Mouse (Mus musculus) inflammation-experienced regulatory T-cells, adult 6 months (primary cell): ENCODE data around the gene Mcu. TPM values are rescaled to one million over a fixed set of nuclear protein-coding genes. Genes with fewer than 3 reads are reported as not detected.

ENCODE experiments used
- ATAC-seq: one replicate; pipeline ENCODE4 v1.8.0; 2017
- polyA plus RNA-seq, 3 experiments: library from polyadenylated mRNA; unstranded; fragments of 100-300 nt; shearing (Covaris generic); gene quantifications; one replicate each; pipeline ENCODE4 v1.2.1; 2017

Gene Mcu
- 10 to 100 TPM; 20.2 to 36.2 (median 30.8) TPM for polyA plus RNA-seq

DNA sequence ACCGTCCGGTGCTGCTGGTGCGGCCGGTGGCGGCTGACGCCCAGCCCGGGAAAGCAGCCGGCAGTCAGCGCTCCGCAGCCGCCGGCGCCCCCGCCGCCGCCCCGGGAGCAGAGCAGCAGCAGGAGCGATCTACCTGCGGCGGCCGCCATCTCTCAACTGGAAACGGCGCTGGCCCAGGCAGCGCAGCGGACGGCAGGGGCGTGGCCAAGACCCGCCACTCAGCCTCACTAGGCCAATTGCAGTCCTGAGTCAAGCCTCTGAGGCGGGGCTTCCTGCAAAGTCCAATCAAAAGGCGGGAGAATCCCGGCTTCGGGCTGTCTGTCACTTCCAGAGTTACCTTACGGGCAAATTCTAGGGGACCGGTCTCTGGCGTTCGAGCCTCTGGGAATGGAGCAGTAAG is at the start of gene Mcu:
Gene Mcu, minus strand, starts transcription at position 171 of the 400 bp plus-strand sequence.
- ATAC-seq, result peak; percentile 95

DNA sequence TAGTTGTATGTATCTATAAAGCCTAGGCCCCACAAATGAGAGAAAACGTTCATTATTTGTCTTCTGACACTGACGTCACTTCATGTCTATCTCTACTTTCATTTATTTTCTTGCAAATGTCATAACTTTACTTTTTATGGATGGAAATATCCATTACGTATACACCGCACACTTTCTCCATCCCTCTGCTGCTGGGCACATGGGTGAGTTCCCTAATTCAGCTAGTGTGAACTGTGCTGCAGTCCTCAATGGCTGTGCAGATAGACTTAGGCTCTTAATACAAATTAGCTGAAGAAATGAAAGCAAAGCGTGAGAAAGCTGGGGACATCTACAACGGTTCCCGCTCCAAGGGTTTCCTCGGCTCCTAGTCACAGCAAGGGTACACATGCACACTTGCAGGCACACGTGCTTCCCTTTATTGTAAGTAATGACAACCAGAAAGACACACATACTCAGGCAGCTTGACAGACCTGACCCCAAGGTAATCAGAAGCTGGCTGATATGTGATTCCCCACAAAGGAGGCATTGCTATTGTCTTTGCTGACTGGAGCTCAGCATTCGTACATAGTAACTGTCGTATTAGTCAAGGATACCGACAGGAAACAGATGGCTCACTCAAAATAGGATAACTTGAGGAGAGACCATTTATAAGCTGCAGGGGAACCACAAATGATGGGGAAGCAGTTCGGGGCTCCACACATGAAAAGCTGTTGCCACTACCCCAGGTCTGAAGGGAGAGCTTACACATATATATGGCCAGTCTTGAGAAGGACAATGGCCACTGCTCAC is 49.2 kb upstream of the Mcu start:
- ATAC-seq, result no peak

DNA sequence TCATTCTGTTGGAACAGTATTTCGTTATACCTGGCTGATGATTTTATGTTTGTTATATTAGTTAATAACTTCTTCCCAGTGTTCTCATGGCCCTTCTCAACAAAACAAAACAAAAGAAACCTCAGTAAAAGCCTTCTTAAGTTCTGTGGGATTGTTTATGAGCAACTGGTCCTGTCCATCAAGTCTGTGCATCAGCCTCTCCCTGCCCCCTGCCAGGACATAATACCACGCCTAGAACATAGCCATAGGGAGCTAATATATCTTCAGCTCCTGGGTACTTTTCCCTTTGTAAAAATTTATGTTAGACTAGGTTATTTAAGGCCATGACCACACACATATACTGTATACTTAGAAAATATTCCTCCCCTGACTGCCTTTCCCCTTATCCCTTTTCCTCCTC is 48.3 kb upstream of the Mcu start:
- ATAC-seq, result no peak

DNA sequence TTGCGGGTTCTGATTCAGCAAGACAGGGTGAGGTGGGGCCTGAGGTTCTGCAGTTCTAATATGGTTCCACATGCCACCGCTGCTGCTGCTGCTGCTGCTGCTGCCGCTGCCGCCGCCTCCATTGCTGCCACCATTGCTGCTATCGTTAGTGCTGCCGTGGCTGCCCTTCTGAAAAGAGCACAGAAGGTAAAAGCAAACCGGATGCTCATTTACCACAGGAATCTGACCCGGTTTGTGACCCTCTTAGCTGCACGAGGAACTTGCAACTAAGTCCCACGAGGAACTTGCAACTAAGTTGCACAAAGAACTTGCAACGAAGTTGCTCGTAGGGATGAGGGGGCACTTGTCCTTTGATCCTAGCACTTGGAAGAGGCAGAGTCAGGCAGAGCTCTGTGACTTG is 40.3 kb upstream of the Mcu start:
- no peak for ATAC-seq

DNA sequence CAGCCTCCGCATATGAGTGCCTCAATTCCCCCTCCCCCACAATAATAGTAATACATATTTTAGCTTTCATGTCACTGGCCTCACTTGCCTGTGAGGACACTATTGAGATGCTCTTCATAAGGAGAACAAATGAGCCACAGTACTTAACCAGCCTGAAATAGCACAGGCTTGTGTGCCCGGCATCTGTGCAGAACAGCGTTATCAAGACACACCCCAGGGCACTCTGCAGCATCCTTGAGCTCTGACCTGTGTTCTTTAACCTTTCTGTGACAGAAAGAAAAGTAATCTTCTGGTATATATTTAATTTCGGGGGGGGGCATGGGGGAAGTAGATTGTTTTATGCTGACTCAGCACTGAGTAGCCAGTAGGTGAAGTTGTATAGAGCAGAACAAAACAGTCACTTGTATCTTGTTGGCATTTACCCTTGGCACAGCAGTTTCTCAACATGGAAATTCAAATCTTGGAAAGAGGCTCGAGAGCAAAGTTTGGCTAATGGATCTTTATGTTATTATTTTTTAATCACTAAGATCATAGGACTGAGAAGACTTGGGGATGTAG is 30.4 kb upstream of the Mcu start:
- no peak for ATAC-seq

DNA sequence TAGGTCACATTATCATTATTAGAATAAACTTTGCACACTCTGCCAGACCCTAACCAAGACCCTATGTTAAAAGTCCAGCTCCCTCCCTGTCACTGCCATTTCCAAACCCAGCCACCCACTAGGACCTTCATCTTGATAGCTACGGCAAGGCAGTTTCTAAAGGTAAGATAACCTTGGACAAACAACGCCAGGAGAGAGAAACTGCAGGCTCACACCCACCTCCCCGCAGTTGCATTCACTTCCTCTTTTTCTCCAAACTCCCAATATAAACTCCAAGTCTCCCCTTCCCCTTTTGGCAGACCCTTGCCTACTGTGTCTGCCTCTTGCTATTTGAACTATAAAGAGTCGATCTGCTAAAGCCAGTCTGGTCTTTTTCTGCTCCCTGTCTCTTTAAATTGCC is 28.7 kb upstream of the Mcu start:
- no peak for ATAC-seq

DNA sequence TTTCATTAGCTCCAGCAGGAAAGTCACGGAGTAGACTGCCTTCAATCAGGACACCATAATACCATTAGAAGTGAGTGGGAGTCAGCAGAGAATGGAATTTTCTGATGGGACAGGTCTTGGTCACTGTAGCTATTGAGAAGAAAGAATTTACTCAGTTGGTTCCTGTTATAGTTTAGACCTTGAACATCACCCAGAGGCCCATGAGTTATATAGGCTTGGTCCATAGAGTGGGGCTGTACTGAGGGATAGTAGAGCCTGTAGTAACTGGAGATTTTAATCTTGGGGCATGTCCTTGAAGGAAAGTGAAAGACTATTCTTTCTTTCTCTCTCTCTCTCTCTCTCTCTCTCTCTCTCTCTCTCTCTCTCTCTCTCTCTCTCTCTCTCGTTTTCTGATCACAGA is 28.2 kb upstream of the Mcu start:
- no peak for ATAC-seq

DNA sequence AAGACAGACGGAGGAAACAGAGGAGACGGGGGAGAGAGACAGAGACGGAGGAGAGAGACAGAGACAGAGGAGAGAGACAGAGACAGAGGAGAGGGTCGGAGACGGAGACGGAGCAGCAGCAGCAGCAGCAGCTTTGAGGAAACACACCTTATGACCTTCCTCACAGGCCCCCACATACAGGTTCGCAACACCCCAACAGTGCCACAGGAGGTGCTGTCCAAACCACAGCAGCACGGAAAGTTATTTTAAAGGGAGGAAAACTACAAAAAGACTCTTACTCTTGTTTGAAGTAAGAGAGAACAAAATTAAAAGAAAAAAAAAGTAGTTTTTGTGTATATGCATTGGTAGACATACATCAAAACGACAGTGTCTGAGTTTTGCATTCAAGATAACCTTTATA is 27.2 kb upstream of the Mcu start:
- peak; percentile 75 for ATAC-seq

DNA sequence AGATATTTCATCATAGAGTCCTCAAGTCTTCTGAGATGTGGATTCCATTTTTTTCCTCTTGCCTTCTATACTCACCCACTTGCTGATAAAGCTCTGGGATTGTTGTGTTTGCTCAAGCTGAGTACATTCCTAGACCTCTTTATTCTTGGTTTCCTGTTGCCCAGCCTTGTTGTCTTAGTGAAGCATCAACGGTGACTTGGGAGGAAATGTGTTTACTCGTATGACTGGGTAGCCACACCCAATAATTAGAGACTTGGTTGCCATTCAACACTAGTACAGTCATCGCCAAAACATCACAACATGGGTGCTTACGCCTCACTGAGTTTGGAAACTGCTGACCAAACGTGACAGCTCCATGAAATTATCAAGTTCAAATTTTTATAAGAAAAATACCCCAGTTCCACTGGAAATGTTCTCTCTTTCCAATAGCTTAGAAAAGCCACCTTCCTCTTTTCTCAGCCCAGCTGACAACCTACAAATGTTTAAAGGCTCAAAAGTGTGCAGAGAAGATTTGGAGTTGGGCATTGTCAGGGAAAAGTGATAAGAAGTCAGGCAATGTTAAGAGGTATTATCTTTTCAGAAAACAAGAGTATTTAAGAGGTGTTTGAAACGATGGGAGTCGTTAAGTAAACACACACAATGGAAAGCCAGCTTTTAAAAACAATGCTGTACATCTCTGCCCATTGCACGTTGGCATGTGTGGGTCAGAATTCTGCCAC is 26.3 kb upstream of the Mcu start:
- ATAC-seq, result peak; percentile 64

DNA sequence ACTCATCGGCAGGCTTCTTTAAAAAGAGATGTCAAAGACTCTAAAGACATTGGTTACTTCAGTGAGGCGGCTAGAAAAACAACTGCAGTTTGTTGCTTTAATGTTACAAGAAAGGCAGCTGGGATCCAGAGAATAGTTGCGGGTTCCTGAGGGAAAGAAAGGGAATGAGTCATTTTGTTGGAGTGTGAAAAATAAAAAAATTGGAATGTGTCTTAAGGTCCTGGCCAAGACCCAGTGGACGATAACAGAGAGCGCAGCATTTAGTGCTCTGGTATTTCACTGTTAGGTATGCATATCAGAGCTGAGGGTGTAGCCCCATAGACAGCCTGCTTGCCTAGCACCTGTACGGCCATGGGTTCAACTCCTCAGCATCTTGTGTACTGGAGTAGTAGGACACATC is 22.1 kb upstream of the Mcu start:
- ATAC-seq, result no peak

DNA sequence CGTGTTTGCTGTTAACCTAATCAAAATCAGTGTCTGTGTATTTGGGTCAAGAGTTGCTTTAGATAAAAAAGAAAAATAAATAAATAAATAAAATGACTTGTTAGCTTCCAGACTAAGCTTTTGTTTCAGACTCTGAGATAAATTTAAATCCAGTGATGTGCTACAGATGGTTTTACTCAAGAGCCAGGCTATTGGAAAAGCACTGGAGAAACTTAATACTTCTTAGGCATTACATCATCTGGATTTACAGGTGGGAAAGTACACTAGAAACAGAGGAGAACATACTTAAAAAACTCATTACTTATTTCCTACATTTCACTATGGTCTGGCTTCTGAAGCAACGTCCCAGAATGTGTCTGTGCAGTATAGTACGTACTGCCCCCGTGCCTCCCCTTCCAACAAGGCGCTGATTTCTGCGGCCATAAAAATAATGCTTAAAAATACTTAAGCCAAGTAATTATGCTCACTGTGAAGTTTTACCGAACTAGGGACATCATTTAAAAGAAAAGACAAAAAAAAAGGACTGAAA is 21.2 kb upstream of the Mcu start:
- ATAC-seq, result no peak

DNA sequence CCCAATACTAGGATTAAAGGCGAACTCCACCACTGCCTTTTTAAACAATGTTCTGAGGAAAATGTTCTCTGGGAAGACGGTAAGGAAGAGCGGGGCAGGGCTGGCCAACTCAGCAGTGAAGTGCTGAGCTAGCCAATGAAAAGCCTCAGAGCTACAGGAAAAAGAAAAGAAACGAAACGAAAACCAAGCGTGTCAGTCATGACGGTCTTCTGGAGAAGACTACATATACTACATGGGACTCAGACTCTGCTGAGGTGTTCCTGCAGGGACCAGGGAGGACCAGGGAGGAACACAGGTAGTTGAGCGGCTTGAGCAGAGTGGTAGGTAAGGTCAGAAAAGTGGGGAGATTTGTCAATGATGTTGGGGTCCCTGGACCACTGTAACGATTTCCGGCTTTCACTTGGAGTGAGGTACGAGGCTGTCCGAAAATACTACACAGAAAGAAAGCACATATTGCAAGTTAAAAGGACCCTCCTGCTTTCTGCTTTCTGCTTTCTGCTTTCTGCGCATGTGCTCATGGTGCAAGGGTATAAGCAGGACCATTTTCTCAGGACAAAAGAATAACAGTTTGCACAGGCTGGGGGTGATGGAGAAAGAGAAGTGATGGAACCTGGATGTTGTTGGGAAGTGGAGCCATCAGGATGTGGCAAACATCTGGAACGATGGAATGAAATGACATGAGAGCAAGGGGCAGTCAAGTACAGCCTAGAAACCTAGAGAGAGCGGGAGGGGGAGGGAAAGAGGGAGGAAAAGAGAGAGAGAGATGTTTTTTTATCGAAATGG is 20.4 kb upstream of the Mcu start:
- ATAC-seq, result peak; percentile 95

DNA sequence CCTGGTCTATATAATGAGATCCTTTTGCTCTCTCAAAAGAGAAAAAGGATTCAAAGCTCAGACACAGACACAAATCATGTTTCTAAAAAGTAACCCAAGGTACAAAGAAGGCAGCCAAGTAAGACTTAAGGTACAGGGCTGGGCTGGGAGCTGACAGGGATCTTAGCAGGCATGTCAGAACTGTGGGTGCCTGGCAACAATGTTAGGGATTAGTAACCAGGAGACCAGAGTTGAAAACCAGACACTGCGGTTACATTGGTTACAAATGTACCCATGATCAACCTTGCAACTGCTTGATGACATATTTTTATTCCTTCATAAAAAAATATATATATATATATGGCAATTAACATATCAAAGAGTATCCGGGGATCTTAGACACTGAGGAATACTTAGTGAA is 19.6 kb upstream of the Mcu start:
- ATAC-seq, result no peak

DNA sequence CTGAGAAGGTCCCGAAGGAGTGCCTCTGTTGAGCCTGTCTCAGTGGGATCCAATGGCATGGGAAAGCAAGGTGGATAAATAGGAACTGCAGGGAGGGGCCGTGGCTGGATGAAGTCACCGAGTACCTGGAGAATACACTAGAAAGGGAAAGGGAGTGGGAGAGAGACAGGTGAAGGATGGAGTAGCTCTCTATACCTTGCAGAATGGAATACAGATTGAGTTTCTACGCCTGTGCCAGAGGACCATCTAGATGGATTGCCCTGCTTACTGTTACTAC is 13.0 kb upstream of the Mcu start:
- ATAC-seq, result no peak

DNA sequence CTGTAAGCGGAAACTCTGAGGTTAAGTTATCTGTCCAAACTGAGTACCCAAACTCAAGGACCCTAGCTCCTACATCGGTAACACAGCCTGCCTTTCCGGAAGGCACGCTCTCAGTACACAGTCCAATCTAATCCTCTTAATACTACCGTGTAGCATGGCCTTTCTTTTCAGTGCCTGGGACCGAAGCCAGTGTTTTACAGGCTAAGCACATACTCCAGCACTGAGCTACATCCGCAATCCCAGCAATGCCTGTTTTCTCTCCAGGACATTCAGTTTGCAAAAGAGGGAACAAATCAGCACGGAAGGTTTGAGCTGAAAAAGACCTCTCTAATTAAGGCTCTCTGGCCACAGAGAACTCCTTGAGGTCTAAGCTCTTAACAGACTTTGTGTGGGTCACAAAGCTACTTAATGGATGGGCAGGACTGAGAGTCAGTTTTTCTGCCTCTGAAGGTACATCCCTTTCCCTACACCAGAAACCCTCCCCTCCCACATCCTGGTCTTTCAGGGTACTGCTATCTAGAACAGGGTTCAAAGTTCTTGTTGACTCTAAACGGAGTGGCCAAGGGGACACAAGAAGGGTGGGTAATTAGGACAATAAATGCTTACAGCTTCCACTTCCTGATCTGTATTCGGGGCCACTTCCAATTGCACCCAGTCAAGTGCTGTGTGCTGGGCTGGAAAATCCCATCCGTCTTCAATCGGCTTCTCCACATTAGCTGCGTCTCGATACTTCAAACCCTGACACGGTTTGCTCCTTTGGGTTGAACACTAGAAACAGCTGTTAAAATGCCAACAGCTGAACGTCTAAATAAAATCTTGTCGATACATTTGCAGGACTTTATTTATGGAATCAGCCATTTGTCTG is 12.4 kb upstream of the Mcu start:
- no peak for ATAC-seq

DNA sequence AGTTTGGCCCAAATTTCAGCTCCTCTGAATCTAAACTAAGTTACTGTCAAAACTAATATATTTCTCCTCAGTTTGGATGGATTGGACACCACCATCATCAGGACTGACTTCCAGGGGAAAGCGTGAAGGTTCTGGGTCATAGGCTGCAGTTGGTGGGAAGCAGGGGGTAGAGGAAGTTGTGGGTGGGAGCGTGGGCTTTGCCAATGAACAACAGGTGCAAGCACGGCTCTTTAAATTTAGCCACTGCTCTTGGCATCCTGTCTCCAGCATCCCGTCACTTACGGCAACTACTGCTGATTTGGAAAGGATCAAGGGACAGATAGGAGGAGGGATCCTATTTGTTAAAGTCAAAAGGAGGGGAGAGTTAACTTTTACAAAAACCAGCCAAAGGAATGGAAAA is 7.0 kb upstream of the Mcu start:
- ATAC-seq, result no peak

DNA sequence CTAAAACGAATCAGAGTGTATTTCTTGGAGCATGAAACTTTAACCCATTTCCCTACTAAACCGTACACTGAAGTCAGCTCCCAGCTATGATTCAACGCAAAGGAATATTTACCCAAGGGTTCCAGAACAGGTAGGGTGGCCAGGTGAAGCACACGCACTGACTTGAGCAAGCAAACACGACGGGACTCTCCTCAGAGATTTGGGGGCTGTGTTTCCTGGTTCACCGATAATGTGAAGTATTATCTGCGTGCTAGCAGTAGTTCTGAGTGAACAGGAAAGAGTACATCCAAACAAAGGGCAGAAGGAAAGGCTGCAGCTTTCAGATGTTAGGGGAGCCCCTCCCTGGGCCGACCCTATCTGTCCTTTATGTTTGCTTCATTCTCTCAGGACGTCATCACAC is 4.9 kb upstream of the Mcu start:
- ATAC-seq, result no peak

DNA sequence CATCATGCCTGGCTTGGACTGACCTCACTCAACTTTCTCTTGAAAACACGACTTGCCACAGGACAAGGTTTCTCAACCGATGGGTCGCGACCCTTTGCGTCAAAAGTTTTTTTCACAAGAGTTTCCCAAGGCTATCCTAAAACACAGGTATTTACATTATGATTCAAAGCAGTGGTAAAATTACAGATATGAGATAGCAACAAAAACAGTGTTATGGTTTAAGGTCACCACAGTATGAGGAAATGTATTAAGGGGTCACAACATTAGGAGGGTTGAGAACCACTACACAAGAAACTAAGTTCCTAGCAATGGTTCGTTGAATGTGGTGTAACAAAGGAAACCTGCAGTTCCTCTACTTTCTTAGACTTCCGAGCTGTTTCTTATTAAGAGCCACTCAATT is 1.3 kb upstream of the Mcu start:
- no peak for ATAC-seq

DNA sequence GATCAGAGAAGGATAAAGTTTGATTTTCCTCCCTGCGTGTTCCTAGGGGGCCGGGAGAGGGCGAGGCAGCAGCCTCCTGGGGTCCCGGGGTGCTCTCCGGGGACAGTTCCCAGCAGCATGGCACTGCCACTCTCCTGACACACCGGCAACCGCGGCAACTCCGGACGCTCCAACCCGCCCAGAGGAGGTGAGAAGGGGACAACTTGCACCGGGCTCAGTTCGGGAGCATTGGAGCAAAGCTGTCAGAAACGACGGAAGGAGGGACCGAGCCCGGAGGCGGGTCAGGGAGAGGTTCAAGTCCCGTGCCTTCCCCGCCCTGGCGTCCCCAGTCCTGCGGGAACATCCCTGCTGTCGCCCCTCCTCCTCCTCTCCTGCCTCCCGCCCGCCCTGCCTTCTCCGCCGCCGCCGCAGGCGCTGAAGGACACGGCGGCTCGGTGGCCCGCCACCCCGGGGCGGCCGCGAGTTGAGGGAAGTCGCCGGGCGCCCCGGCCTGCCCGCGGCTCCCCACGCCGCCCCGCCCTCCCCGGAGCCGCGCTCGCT is 441 bp downstream of the Mcu start, which contains the start of gene Gm10322:
Gene Gm10322, plus strand, starts transcription at position 83 of the 540 bp plus-strand sequence.
- peak; percentile 33 for ATAC-seq

DNA sequence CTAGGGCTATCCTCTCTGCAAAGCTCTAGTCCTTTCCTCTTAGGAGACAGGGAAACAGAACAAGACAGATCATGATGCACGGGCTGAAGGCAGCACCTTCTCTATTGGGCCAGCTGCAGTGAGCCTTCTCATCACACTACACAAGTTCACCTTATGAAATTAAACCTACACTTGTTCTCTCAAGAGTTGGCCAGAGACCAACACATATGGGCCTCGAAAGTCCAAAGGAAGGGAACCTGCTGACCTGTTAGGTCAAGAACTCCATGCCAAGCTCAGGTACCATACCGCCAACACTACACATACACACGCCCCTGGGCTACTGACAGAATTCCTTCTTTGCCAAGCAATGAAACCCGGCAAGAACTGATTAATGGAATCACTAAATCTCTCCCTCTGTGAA is 1.1 kb downstream of the Mcu start:
- ATAC-seq, result no peak

DNA sequence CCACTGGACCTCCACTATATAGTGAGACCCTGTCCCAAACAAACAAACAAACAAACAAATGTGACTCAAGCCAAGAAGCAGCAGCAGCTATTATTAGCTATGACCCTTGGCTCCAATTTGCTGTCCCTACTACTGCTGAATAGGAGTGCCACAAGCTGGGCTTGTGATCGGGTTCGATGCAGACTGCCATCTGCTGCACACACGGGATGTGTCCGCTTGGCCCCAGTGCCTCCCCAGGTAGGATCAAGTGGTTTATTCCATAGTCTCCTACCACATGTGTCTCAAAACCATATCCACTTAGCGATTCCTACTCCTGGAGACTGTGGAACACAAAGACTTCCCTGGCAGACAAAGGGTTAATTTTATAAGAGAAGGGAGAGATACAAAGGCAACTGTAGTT is 2.4 kb downstream of the Mcu start:
- no peak for ATAC-seq

DNA sequence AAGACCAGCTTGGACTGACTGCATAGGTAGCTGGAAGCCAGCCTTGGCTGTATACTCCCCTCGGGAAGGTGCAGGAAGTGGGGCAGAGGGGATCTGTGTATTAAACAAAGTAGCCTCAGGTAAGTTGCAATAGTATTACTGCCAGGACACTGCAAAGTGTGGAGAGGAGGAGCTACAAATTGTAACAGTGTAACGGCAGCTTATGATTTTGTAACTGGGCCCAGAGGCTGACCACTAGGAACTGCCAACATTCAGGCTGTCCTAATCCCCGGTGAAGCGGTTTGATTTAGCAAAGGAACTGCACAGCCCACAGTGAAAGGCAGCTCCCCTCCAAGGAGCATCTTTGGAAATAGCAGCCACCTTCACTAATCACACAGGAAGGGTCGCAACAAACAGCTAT is 3.2 kb downstream of the Mcu start:
- ATAC-seq, result no peak
